Mouse (Mus musculus) E14TG2a.4 (cell line): ENCODE measurements around the gene Zmynd8.

Experiments used
- CTCF ChIP-seq: conservative IDR thresholded peaks from 2 replicates; pipeline ENCODE4 v1.5.1; 2014; ENCODE audit warnings: low read length
- NANOG ChIP-seq: IDR thresholded peaks from 2 replicates; pipeline ENCODE4 v1.6.1; 2014; ENCODE audit warnings: borderline replicate concordance, low read length, mixed read lengths

- no peak for TF ChIP-seq CTCF
- TF ChIP-seq NANOG = no peak
Observed at GRCm38 (mm10) chr2:165878021-165878585, 20.7 kb downstream of the Zmynd8 start.
